Comparison of ENCODE assay signal across 1 mouse cellular context in the genomic region with DNA sequence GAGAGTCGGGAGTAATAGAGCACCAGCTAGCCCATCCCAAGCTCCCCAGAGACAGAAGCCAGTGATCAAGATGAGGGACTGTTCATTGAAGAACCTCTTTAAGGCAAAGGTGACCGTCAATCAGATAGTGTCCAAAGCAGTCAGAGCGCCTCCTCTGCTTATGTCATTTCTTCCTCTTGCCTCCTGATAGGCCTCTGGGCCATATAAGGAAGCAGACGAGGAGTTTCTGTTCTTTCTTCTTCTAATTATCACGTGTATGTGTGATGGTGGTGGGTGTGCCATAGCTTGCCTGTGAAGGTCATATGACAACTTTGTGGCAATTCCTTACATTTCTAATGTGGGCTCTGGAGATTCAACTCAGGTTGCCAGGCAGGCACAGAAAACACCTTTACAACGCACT.
TF ChIP-seq lines count a peak whose summit lies in the region.

No protein-coding gene starts in this region.

TF ChIP-seq in CH12.LX, 34 proteins besides CTCF, POLR2A, EP300 and RAD21:
- TF ChIP-seq ELF1 (IDR thresholded peaks at IDR 0.05; ENCODE audit: low read depth, low read length) (0 out of 2 replicates have a peak, but pooled peaks have one; percentile 8), TCF12 (IDR thresholded peaks at IDR 0.05; ENCODE audit: low read depth, low read length) (no peak), BHLHE40 (IDR thresholded peaks at IDR 0.05; ENCODE audit: low read depth, low read length) (peak; percentile 79)
